Mouse (Mus musculus): ENCODE data around the gene Cfd.

Cfd gene

DNA sequence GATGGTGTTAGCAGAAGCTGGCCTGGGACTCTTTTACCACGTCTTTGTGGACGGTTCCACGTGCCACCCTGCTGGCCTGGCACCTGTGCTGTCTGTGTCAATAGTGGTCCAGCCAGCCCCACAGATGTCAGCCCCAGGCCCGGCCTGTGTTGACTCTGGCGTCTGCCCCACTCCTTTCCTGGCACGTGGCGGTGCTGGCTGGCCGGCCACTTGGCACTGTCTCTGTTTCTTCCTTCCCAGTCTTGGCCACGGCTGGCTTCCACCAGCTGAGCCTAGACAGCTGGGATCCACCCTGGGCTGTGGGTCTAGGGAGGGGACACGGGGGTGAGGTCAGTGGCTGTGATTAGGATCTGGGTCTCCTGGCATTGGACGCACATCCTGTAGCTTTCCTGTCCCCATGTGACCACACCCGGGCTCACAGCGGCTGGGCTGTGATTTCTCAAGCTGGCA, 43.6 kb downstream of the Cfd start:
- no peak for DNase-seq

DNA sequence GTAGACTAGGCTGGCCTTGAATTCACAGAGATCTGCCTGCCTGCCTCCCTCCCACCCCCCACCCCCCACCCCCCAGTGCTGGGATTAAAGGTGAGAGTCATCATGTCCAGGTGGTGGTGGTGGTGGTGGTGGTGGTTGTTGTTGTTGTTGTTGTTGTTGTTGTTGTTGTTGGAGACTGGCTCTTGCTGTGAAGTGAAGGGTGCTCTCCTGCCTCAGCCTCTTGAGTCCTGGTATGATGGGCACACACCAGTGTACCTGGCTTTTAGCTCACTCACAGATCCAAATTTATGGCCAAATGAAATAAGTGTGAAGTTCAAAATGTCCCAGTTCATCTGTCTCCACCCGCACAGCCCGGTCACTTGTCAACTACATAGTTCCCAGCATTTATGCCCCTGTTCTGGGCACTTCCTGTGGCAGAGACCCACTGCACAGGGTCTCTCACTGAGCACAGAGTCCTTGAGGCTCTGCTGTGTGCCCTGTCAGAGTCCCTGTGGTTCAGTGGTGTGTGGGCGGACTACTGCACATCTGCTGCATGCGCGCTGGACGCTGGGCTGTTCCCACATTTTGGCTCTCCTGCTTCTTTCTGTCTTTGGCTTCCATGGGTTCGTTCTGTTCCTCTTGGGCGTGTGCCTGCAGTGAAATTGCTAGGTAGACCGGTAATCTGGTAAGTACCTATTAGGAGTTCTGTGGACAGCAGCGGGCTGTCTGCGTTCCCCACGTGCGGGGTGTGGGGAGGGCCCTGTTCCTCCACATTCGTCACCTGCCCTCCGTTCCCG, 44.3 kb downstream of the Cfd start:
- DNase-seq: no peak

GRCm38 (mm10) chr10:79936284-79936910, 45.7 kb downstream of the Cfd start:
- no peak for DNase-seq

DNA sequence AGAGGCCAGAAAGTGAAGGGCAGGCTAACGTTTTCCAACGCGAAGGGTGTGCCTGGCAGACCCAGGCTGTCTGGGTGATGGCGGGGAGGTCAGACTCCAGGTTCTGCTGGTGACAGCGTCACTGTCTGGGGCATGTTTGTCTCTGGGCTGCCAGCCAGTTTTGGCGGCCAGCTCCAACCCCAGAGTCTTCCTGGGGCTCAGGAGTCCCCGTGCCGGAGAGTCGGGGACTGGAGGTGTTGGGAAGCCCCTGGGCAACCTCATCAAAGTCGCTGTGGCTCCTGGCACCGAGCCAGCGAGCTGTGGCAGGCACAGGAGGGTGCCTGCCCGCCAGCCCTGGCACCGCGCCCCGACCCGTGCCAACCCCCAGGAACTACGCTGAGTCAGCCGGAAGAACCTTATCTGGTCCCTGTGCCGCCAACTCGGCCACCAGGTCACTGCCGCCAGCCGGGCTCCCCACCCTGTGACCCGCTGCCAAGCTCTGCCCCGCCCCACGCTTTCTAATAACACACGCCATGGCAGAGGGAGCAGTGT, 46.3 kb downstream of the Cfd start:
- DNase-seq: peak; percentile 81 to 83

- no peak for DNase-seq
Measured at GRCm38 (mm10) chr10:79937775-79938526, 47.3 kb downstream of the Cfd start.

DNA sequence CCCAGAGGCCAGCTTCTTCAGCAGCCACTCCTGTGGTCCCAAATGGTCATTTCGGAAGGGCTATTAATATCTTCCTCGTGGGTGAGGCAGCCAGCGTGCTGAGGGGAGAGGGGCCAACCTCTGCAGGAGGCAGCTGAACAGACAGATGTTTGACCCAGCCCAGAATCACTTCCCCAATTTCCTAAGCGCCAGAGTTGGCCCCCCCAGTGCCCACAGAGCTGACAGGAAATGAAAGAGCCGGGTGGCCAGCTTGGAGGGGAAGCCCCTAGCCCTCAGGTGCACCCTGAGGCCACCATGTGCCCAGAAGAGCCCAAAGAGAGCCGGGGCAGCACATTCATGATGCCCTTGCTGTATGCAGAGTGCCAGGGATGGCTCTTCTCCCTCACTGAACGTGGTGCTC, 50.1 kb downstream of the Cfd start:
- peak; percentile 89 to 93 for DNase-seq
